Mouse (Mus musculus): ENCODE measurements around the gene Tapbpl. TPM values are rescaled to one million over a fixed set of nuclear protein-coding genes. Genes with fewer than 3 reads are reported as not detected.

Tapbpl gene
- polyA plus RNA-seq, 1 experiment from 2014 or later: 9.0 TPM

DNA sequence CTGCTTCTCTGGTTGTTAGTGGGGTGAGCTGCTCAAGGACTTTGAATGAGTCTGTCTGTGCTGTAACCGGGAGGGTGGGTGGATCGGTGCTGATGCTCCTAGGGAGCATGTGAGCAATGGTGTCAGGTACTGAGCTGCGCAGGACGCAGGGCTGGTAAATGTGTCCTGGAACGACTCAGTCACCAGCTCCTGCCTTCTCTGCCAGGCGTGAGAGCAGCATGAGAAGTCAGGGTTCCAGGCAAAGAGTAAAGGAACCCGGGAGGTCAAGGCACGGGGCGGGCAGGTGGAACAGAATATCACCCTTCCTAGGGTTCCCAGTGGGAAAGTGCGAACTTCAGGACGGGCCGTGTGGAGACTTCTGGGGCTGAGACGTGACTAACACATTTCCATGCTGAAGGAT, 34.4 kb upstream of the Tapbpl start:
- Histone ChIP-seq H3K27ac (ENCODE audit: low read length) (no peak overlapping the region), H3K27me3 (ENCODE audit: control insufficient read depth, insufficient read depth, low read depth, low read length) (no peaks in the 10 kb centered on the region), H3K9ac (ENCODE audit: low read length) (no peak overlapping the region), H3K9me3 (ENCODE audit: control insufficient read depth, low read length) (no peaks in the 10 kb centered on the region), H3K36me3 (ENCODE audit: control insufficient read depth, insufficient read depth, low read length) (no peaks in the 10 kb centered on the region), H3K4me2 (ENCODE audit: low read depth, low read length) (no peak overlapping the region), H3K4me1 (replicated peaks; ENCODE audit: control insufficient read depth, insufficient read depth, low read length) (no peaks in the 10 kb centered on the region), H3K4me3 (ENCODE audit: low read length) (no peak overlapping the region)
- ATAC-seq (ENCODE audit: low read depth): no peak
- 61% methylated on average over 13 of the region's 13 CpGs for WGBS

DNA sequence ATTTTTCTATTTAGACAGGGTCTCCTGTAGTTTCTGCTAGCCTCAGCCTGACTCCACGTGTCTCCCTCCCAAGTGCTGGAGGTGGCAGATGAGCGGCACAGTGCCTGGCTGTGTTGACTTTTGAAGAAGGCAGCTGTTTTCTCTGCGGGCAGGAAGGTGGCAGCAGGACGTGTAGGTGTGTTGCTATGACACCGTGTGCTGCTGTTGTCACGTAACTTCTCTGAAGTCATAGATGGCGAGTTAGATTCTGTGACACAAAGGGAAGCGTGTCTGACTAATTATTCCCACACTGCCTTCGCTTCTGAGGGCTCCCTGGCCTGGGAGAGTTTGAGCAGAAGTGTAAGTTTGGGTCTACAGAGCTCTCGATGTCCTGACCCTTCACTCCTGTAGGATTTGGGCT, 33.6 kb upstream of the Tapbpl start:
- no peaks in the 10 kb centered on the region for H3K27me3 ChIP-seq (ENCODE audit: control insufficient read depth, insufficient read depth, low read depth, low read length)
- no peak overlapping the region for H3K4me2 ChIP-seq (ENCODE audit: low read depth, low read length)
- no peaks in the 10 kb centered on the region for H3K4me1 ChIP-seq (replicated peaks; ENCODE audit: control insufficient read depth, insufficient read depth, low read length)
- no peaks in the 10 kb centered on the region for H3K36me3 ChIP-seq (ENCODE audit: control insufficient read depth, insufficient read depth, low read length)
- no peak overlapping the region for H3K9ac ChIP-seq (ENCODE audit: low read length)
- ATAC-seq (ENCODE audit: low read depth): no peak
- no peak overlapping the region for H3K27ac ChIP-seq (ENCODE audit: low read length)
- no peaks in the 10 kb centered on the region for H3K9me3 ChIP-seq (ENCODE audit: control insufficient read depth, low read length)
- H3K4me3 ChIP-seq (ENCODE audit: low read length): no peak overlapping the region
- 30% methylated on average over 10 of the region's 10 CpGs for WGBS

DNA sequence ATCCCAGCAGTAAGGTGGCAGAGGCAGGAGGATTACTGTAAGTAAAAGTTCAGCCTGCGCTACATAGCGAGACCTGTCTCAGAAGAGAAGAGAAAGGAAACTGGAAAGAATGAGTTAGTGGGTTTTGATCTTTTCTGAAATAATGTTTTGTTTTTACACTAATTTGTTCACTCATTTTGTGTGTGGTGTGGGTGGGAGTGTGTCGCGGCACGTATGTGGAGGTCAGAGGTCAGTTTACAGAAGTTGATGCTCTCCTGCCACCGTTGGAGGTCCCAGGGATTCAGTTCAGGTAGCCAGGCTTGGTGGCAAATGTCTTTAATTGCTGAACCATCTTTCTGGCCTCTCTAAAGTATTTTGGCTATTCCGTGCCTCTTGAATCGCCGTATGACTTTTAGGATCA, 32.6 kb upstream of the Tapbpl start:
- H3K9ac ChIP-seq (ENCODE audit: low read length): no peak overlapping the region
- H3K4me3 ChIP-seq (ENCODE audit: low read length): no peak overlapping the region
- no peak overlapping the region for H3K27ac ChIP-seq (ENCODE audit: low read length)
- no peaks in the 10 kb centered on the region for H3K36me3 ChIP-seq (ENCODE audit: control insufficient read depth, insufficient read depth, low read length)
- no peaks in the 10 kb centered on the region for H3K9me3 ChIP-seq (ENCODE audit: control insufficient read depth, low read length)
- H3K4me2 ChIP-seq (ENCODE audit: low read depth, low read length): no peak overlapping the region
- no peak for ATAC-seq (ENCODE audit: low read depth)
- 72% methylated on average over 9 of the region's 9 CpGs for WGBS
- H3K27me3 ChIP-seq (ENCODE audit: control insufficient read depth, insufficient read depth, low read depth, low read length): no peaks in the 10 kb centered on the region
- H3K4me1 ChIP-seq (replicated peaks; ENCODE audit: control insufficient read depth, insufficient read depth, low read length): no peaks in the 10 kb centered on the region

DNA sequence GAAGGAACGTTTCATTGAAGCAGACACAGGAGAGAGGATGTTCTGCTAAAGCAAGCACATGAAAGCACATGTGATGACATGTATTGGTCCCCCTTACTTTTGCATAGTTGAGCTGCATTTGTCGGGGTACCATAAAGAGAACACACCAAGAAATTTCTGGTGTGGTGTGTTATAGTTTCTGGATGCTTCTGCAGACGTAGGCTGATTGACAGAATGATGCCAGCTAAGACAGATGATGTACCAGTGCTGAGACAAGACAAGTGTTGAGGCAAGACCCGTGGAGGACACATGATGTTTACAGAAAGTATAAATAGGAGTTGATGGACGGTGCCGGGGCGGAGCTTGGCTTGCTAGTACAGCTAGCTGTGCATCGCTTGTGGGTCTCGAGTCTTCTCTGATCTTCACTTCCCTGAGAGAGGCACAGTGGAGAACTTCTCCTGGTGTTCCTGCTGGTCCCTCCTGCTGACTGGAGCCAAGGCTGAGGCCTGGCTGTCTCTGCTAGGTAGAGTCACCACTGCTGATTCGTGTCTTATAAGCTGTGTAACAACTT, 28.4 kb upstream of the Tapbpl start:
- ATAC-seq (ENCODE audit: low read depth): no peak
- no peak overlapping the region for H3K27ac ChIP-seq (ENCODE audit: low read length)
- no peak overlapping the region for H3K9ac ChIP-seq (ENCODE audit: low read length)
- no peaks in the 10 kb centered on the region for H3K9me3 ChIP-seq (ENCODE audit: control insufficient read depth, low read length)
- H3K4me2 ChIP-seq (ENCODE audit: low read depth, low read length): no peak overlapping the region
- H3K27me3 ChIP-seq (ENCODE audit: control insufficient read depth, insufficient read depth, low read depth, low read length): no peaks in the 10 kb centered on the region
- no peaks in the 10 kb centered on the region for H3K36me3 ChIP-seq (ENCODE audit: control insufficient read depth, insufficient read depth, low read length)
- H3K4me3 ChIP-seq (ENCODE audit: low read length): no peak overlapping the region
- no peaks in the 10 kb centered on the region for H3K4me1 ChIP-seq (replicated peaks; ENCODE audit: control insufficient read depth, insufficient read depth, low read length)
- WGBS: 54% methylated on average over 10 of the region's 10 CpGs

DNA sequence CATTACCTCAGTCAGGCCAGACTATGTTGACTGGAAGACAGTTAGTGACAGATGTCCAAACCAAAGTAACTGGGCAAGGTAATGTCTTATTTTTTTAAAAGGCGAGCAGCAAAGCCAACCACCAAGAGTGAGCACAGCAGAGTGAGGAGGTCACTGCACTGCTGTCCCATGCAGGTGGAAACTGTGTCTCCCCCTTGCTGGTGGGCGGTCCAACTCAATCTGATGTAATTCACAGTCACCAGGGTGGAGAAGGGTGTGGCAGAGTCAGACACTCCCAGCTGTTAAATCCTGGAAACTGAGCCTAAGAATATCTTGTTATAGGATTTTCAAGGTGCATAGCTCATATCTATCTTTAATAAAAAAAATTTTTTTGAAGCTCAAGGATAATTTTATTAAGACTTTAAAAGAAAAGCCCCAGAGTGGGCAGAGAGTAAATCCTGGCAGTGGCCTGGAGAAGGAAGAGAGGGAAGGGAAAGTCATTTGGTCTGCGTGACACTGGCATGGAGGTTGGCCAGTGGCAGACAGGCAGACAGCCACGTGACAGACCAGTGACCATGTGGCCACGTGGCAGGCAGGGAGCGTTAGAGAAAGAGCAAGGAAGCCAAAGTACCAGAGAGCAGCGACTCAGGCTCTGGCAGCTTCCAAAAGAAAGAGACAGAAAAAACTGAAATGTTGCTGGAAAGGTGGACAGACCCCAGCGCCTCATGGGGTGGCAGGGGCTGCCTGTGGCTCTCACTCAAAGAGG, 24.7 kb upstream of the Tapbpl start:
- H3K27ac ChIP-seq (ENCODE audit: low read length): no peak overlapping the region
- WGBS: 72% methylated on average over 8 of the region's 8 CpGs
- H3K9ac ChIP-seq (ENCODE audit: low read length): no peak overlapping the region
- no peaks in the 10 kb centered on the region for H3K36me3 ChIP-seq (ENCODE audit: control insufficient read depth, insufficient read depth, low read length)
- ATAC-seq (ENCODE audit: low read depth): no peak
- H3K27me3 ChIP-seq (ENCODE audit: control insufficient read depth, insufficient read depth, low read depth, low read length): no peaks in the 10 kb centered on the region
- no peak overlapping the region for H3K4me2 ChIP-seq (ENCODE audit: low read depth, low read length)
- no peaks in the 10 kb centered on the region for H3K4me1 ChIP-seq (replicated peaks; ENCODE audit: control insufficient read depth, insufficient read depth, low read length)
- H3K4me3 ChIP-seq (ENCODE audit: low read length): no peak overlapping the region
- no peaks in the 10 kb centered on the region for H3K9me3 ChIP-seq (ENCODE audit: control insufficient read depth, low read length)

DNA sequence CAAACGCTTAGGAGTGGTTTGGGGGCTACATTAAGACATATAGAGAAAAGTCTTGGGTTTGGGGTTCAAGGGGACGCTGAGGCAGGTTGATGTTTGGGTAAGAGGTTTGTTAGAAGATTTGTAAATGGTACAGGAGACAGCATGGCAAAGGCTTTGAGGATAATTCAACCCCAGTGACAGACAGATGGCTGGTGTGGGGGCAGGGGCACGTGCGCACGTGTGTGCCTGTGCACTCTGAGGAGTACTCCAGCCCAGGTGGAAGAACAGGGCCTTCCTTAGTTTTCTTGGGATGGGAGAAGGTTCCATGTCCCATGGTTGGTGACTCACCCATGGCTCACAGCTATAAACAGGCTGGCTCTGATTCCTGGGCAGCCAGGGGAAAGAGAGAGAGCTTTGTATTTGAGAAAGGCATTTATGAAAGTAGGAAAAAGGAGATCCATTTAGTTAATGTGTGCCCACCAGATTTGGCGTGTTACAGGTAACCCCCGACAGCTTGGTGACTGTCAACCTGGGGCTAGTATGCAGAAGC, 23.9 kb upstream of the Tapbpl start:
- H3K9ac ChIP-seq (ENCODE audit: low read length): no peak overlapping the region
- H3K36me3 ChIP-seq (ENCODE audit: control insufficient read depth, insufficient read depth, low read length): no peaks in the 10 kb centered on the region
- H3K4me3 ChIP-seq (ENCODE audit: low read length): no peak overlapping the region
- ATAC-seq (ENCODE audit: low read depth): no peak
- no peaks in the 10 kb centered on the region for H3K27me3 ChIP-seq (ENCODE audit: control insufficient read depth, insufficient read depth, low read depth, low read length)
- WGBS: 78% methylated on average over 7 of the region's 7 CpGs
- H3K9me3 ChIP-seq (ENCODE audit: control insufficient read depth, low read length): no peaks in the 10 kb centered on the region
- no peak overlapping the region for H3K4me2 ChIP-seq (ENCODE audit: low read depth, low read length)
- H3K27ac ChIP-seq (ENCODE audit: low read length): no peak overlapping the region
- no peaks in the 10 kb centered on the region for H3K4me1 ChIP-seq (replicated peaks; ENCODE audit: control insufficient read depth, insufficient read depth, low read length)

DNA sequence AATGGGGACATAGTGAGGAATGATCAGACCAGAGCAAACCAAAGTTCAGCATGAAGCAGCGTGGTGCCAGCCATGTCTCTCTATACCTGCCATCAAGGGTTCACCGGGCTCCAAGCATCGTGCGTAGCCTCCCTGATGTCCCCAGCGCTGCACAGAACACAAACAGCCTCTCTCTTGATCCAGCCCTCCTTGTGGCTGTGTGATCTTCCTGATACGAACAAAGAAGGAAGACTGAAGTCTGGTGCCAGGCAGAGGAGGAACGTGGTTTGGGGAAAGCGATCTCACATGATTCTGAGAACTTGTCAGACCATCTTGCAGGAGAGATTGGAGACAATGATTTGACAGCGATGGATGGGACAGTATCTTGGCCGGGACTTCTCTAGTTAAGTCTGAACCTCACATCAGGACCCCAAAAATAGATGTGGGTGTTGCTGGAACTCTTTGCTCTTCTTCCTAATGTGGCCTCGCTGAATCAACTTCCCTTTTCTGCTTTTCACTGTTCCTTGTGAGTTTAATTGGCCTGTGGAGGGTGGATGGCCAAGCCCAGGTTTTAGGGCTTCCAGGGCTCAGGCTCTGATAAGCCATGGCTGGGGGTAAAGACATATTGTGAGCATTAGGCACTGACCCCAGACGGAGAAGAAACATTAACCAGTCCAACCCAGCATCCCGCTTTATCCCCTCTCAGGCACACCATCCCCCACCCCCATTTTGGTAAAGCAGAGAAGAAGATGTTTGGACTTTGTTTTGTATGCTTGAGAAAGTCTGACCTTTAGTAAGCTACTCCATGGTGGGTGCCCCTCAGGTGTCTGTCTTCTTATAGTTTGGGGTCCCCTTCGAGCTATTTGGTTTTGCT, 22.4 kb upstream of the Tapbpl start:
- Histone ChIP-seq H3K36me3 (ENCODE audit: control insufficient read depth, insufficient read depth, low read length) (no peaks in the 10 kb centered on the region), H3K4me1 (replicated peaks; ENCODE audit: control insufficient read depth, insufficient read depth, low read length) (no peaks in the 10 kb centered on the region), H3K4me2 (ENCODE audit: low read depth, low read length) (no peak overlapping the region), H3K27me3 (ENCODE audit: control insufficient read depth, insufficient read depth, low read depth, low read length) (no peaks in the 10 kb centered on the region), H3K9me3 (ENCODE audit: control insufficient read depth, low read length) (no peaks in the 10 kb centered on the region), H3K9ac (ENCODE audit: low read length) (no peak overlapping the region), H3K27ac (ENCODE audit: low read length) (no peak overlapping the region), H3K4me3 (ENCODE audit: low read length) (no peak overlapping the region)
- no peak for ATAC-seq (ENCODE audit: low read depth)
- WGBS: 70% methylated on average over 14 of the region's 14 CpGs

DNA sequence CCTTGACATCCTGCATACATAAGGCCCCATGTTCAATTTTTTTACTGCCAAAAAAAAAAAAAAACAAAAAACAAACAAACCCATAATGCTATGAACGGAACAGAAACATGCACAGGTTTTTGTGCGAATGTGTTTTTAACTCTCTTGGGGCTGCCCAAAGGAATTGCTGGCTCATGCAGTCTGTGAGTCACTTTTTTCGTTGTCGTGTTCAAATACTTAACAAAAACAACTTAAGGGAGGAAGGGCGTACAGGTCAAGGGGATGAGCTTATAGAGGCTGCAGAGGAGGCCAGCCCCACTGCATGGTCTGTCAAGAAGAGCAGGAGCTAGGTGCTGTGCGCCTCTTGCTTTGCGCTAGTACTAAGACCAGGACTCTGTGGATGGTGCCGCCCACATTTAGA, 21.1 kb upstream of the Tapbpl start:
- no peak overlapping the region for H3K27ac ChIP-seq (ENCODE audit: low read length)
- no peak for ATAC-seq (ENCODE audit: low read depth)
- H3K4me3 ChIP-seq (ENCODE audit: low read length): no peak overlapping the region
- H3K27me3 ChIP-seq (ENCODE audit: control insufficient read depth, insufficient read depth, low read depth, low read length): no peaks in the 10 kb centered on the region
- H3K9me3 ChIP-seq (ENCODE audit: control insufficient read depth, low read length): no peaks in the 10 kb centered on the region
- no peak overlapping the region for H3K4me2 ChIP-seq (ENCODE audit: low read depth, low read length)
- no peaks in the 10 kb centered on the region for H3K4me1 ChIP-seq (replicated peaks; ENCODE audit: control insufficient read depth, insufficient read depth, low read length)
- no peaks in the 10 kb centered on the region for H3K36me3 ChIP-seq (ENCODE audit: control insufficient read depth, insufficient read depth, low read length)
- H3K9ac ChIP-seq (ENCODE audit: low read length): no peak overlapping the region
- 82% methylated on average over 8 of the region's 8 CpGs for WGBS

DNA sequence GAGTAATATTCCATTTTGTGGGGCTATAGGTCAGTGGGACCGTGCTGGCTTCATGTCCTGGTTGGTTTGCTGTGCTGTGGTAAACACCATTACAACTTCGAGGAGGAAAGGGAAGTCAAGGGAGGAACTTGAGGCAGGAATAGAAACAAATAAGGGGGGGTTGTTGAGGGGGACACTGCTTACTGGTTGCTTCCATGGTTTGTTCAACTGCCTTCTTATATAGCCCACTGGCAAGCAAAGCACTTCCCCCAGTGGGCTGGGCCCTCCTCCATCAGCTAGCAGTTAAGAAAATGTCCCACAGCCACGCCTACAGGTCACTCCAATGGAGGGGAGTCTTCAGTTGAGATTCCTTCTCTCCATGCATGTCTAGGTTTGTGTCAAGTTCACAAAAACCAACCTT, 20.6 kb upstream of the Tapbpl start:
- ATAC-seq (ENCODE audit: low read depth): no peak

More for the DNA sequence above, 20.6 kb upstream of the Tapbpl start:
- 67% methylated on average over 3 of the region's 3 CpGs for WGBS
- H3K36me3 ChIP-seq (ENCODE audit: control insufficient read depth, insufficient read depth, low read length): no peaks in the 10 kb centered on the region
- H3K9me3 ChIP-seq (ENCODE audit: control insufficient read depth, low read length): no peaks in the 10 kb centered on the region
- no peaks in the 10 kb centered on the region for H3K4me1 ChIP-seq (replicated peaks; ENCODE audit: control insufficient read depth, insufficient read depth, low read length)
- H3K27ac ChIP-seq (ENCODE audit: low read length): no peak overlapping the region
- no peak overlapping the region for H3K4me2 ChIP-seq (ENCODE audit: low read depth, low read length)
- H3K9ac ChIP-seq (ENCODE audit: low read length): no peak overlapping the region
- H3K27me3 ChIP-seq (ENCODE audit: control insufficient read depth, insufficient read depth, low read depth, low read length): no peaks in the 10 kb centered on the region
- H3K4me3 ChIP-seq (ENCODE audit: low read length): no peak overlapping the region

Measured in lung, embryonic 16.5 days (tissue).